8 mouse cellular contexts compared by ENCODE assay signal in genomic region chr7:140137135-140138020, GRCm38 (mm10). TPM values are rescaled to one million over a fixed set of nuclear protein-coding genes. Genes with fewer than 3 reads are reported as not detected.
A peak's percentile ranks its signal among the peaks of the same experiment; 100 is the strongest.
DNase-seq lines count a peak whose midpoint lies in the region; ATAC-seq and TF ChIP-seq lines count a peak whose summit lies in the region.

Gene Mtg1 (plus strand): TSS chr7:140137564.

- DNase-seq in c-Kit-positive CD71-positive TER-119-positive erythroid progenitor cells, embryonic 14.5 days (ENCODE audit: low spot score): peak; percentile 92
- peak; percentile 97 to 98 for DNase-seq in heart, postnatal 10 days
- peak; percentile 75 for DNase-seq in large intestine, adult 2 months (ENCODE audit: low read depth, low spot score)
- DNase-seq in liver, postnatal 0 days: peak; percentile 97
- DNase-seq in testis, postnatal 10 days (ENCODE audit: low spot score): peak; percentile 97

- peak within 1 kb of the TSS; percentile 91 for H3K4me3 ChIP-seq in E14TG2a.4 (replicated peaks; ENCODE audit: low read length)
- H3K4me3 ChIP-seq in forebrain, embryonic 13.5 days: peak within 1 kb of the TSS; percentile 83
- H3K4me3 ChIP-seq in liver, postnatal 0 days (ENCODE audit: low read depth, low read length): peak within 1 kb of the TSS; percentile 77
- H3K4me3 ChIP-seq in neural tube, embryonic 14.5 days (ENCODE audit: low read depth, low read length): peak within 1 kb of the TSS; percentile 80

- intact Hi-C loops in heart, postnatal 10 days (cut with DNase I): no loop called here

- H3K9me3 ChIP-seq in E14TG2a.4 (ENCODE audit: low read length): no peaks in the 10 kb centered on the region
- no peaks in the 10 kb centered on the region for H3K9me3 ChIP-seq in forebrain, embryonic 13.5 days (replicated peaks)
- no peaks in the 10 kb centered on the region for H3K9me3 ChIP-seq in liver, postnatal 0 days (ENCODE audit: low read length)
- no peaks in the 10 kb centered on the region for H3K9me3 ChIP-seq in neural tube, embryonic 14.5 days (ENCODE audit: control insufficient read depth, low read length)

- H3K27ac ChIP-seq in forebrain, embryonic 13.5 days: peak within 1 kb of the TSS; percentile 52; the same call in 1 of the 2 replicates
- H3K27ac ChIP-seq in liver, postnatal 0 days (ENCODE audit: low read depth): peak within 1 kb of the TSS; percentile 89
- H3K27ac ChIP-seq in neural tube, embryonic 14.5 days (ENCODE audit: low read depth, low read length): peak within 1 kb of the TSS; percentile 73

- TF ChIP-seq CTCF in E14TG2a.4 (conservative IDR thresholded peaks at IDR 0.05; ENCODE audit: low read length): no peak
- no peak for TF ChIP-seq CTCF in liver, postnatal 0 days (IDR thresholded peaks at IDR 0.05; ENCODE audit: low read depth)

- peak within 1 kb of the TSS; percentile 87 for H3K9ac ChIP-seq in forebrain, embryonic 13.5 days
- peak within 1 kb of the TSS; percentile 82 for H3K9ac ChIP-seq in liver, postnatal 0 days (replicated peaks)
- peak within 1 kb of the TSS; percentile 77 for H3K9ac ChIP-seq in neural tube, embryonic 14.5 days (replicated peaks; ENCODE audit: low read depth, low read length)

- WGBS in forebrain, embryonic 13.5 days: 2% methylated on average over 39 of the region's 39 CpGs
- 2% methylated on average over 39 of the region's 39 CpGs for WGBS in large intestine, adult 2 months
- WGBS in liver, postnatal 0 days (ENCODE audit: insufficient replicate concordance): 2% methylated on average over 39 of the region's 39 CpGs
- WGBS in neural tube, embryonic 14.5 days: 2% methylated on average over 38 of the region's 39 CpGs

- TF ChIP-seq EP300 in liver, postnatal 0 days (IDR thresholded peaks at IDR 0.05; ENCODE audit: low read depth): no peak

- H3K27me3 ChIP-seq in E14TG2a.4 (ENCODE audit: insufficient read depth, low read length): no peaks in the 10 kb centered on the region
- H3K27me3 ChIP-seq in forebrain, embryonic 13.5 days: no peaks in the 10 kb centered on the region
- no peaks in the 10 kb centered on the region for H3K27me3 ChIP-seq in liver, postnatal 0 days (ENCODE audit: insufficient read depth, low read length)
- no peaks in the 10 kb centered on the region for H3K27me3 ChIP-seq in neural tube, embryonic 14.5 days (ENCODE audit: control insufficient read depth, insufficient read depth, low read length)

- peaks cover 51% of the 10 kb centered on the region for H3K36me3 ChIP-seq in E14TG2a.4 (ENCODE audit: insufficient read depth, low read length)
- no peaks in the 10 kb centered on the region for H3K36me3 ChIP-seq in forebrain, embryonic 13.5 days (ENCODE audit: poor library complexity, severe bottlenecking)
- peaks cover 6% of the 10 kb centered on the region; the same call in 1 of the 2 replicates for H3K36me3 ChIP-seq in liver, postnatal 0 days (replicated peaks; ENCODE audit: insufficient read depth, low read length)
- H3K36me3 ChIP-seq in neural tube, embryonic 14.5 days (ENCODE audit: control insufficient read depth, insufficient read depth, low read length): no peaks in the 10 kb centered on the region

- ATAC-seq in forebrain, embryonic 13.5 days: peak; percentile 98
- peak; percentile 97 for ATAC-seq in liver, postnatal 0 days
- ATAC-seq in neural tube, embryonic 14.5 days (ENCODE audit: low read depth): peak; percentile 98

- H3K4me1 ChIP-seq in E14TG2a.4 (replicated peaks; ENCODE audit: low read depth, low read length): peaks cover 16% of the 10 kb centered on the region
- peaks cover 7% of the 10 kb centered on the region for H3K4me1 ChIP-seq in forebrain, embryonic 13.5 days
- H3K4me1 ChIP-seq in liver, postnatal 0 days (ENCODE audit: insufficient read depth): peaks cover 4% of the 10 kb centered on the region; the same call in 1 of the 2 replicates
- peaks cover 4% of the 10 kb centered on the region; the same call in 1 of the 2 replicates for H3K4me1 ChIP-seq in neural tube, embryonic 14.5 days (ENCODE audit: control insufficient read depth, insufficient read depth, low read length)

- peak within 1 kb of the TSS; percentile 94 for H3K4me2 ChIP-seq in forebrain, embryonic 13.5 days
- H3K4me2 ChIP-seq in liver, postnatal 0 days (ENCODE audit: low read depth, low read length): peak within 1 kb of the TSS; percentile 80
- H3K4me2 ChIP-seq in neural tube, embryonic 14.5 days (ENCODE audit: low read depth, low read length): peak within 1 kb of the TSS; percentile 92

RNA-seq across cellular contexts. Expression of gene Mtg1, which starts in this region (rescaled TPM):
- polyA plus RNA-seq in forebrain, embryonic 13.5 days (2015; fragmentation: Nextera tagmentation; extraction: Ambion mirVana): 35.3 and 38.7 TPM in 2 replicates
- 10 to 100 TPM; 22.9 to 25.3 TPM for total RNA-seq in heart, postnatal 10 days (2021)
- polyA plus RNA-seq in large intestine, adult 2 months (2012; rRNA removed): 14.5 and 24.5 TPM in 2 replicates
- 17.9 and 18.4 TPM in 2 replicates for polyA plus RNA-seq in liver, postnatal 0 days (2015; fragmentation: Nextera tagmentation; extraction: Ambion mirVana)
- 33.7 and 39.6 TPM in 2 replicates for polyA plus RNA-seq in neural tube, embryonic 14.5 days (2014; fragmentation: Nextera tagmentation; extraction: Ambion mirVana)

Comparison
In these comparisons a context has a peak if more than half of its experiments do, and no peak if none do; other contexts are left out.
1. Peak in every context shown above with its lines: DNase-seq, ATAC-seq, H3K4me3 ChIP-seq and H3K27ac ChIP-seq.